Mouse (Mus musculus): ENCODE measurements around the gene Ccdc61. TPM values are rescaled to one million over a fixed set of nuclear protein-coding genes. Genes with fewer than 3 reads are reported as not detected.

Gene Ccdc61
- polyA plus RNA-seq, 1 experiment from 2014 or later, result 18.3 TPM

DNA sequence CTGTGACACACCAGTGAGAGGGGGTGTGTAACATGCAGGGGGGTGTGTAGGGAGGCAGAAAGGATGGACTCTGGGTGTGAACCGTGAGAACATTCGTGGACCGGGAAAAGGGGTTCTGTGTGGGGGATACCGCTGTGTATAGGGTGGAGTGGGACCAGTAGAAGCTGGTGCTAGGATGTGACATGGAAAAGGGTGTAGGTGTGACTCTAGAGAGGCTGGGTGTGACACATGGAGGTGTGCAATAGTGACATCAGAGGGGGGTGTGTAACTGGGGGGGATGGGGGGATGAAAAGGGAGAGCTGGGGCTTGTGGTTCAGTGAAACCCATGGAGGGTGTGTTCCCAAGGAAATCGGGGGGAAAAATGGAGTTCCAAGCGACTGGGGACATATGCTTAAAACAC, 16.7 kb upstream of the Ccdc61 start:
- peaks cover 78% of the 10 kb centered on the region for H3K27me3 ChIP-seq (replicated peaks)
- H3K4me1 ChIP-seq, result peaks cover 12% of the 10 kb centered on the region
- ATAC-seq, result no peak
- no peaks in the 10 kb centered on the region for H3K36me3 ChIP-seq
- WGBS (ENCODE audit: insufficient replicate concordance), result 42% methylated on average over 6 of the region's 6 CpGs
- H3K4me2 ChIP-seq, result peak overlapping the region; percentile 69; the same call in 1 of the 2 replicates
- H3K9ac ChIP-seq, result no peak overlapping the region
- no peaks in the 10 kb centered on the region for H3K9me3 ChIP-seq (replicated peaks)
- H3K4me3 ChIP-seq, result peak overlapping the region; percentile 46
- H3K27ac ChIP-seq, result no peak overlapping the region

DNA sequence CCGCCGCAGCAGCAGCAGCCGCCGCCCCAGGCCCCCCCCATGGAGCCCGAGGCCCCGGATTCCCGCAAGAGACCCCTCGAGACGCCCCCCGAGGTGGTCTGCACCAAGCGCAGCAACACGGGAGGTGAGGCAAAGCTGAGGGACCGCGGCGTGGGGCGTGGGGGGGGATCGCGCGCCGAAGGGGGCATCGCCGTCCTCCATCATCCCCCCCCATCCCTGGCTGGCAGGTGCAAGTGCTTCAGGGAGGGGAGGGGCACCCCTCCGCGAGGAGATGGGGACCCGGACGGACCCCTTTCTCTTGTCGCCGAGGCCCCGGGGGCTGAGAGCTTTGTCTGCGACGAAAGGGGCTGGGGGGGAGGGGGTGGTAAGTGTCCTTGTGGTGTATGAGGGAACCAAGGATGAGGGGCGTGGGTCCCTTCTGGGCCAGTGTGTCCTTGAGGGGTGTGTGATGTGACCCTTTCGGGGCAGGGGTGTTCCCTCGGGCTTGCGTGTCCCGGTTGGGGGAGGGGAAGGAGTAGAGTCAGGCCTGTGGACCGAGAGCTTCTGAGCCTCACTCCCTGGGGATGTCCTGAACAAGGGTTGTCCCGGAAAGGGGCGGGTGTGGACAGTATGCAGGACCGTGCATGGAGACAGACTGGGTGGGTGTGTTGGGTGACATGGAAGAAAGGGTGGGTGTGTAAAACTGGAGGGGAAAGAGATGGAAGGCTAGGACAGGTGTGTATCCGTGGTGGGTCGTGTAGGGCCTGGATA, 16.0 kb upstream of the Ccdc61 start:
- peak; percentile 24; the same call in 1 of the 2 replicates for ATAC-seq
- 7% methylated on average over 38 of the region's 42 CpGs for WGBS (ENCODE audit: insufficient replicate concordance)
- Histone ChIP-seq H3K4me3 (peak overlapping the region; percentile 46), H3K9ac (peak overlapping the region; percentile 55), H3K36me3 (no peaks in the 10 kb centered on the region), H3K4me2 (peak overlapping the region; percentile 69), H3K27me3 (replicated peaks) (peaks cover 85% of the 10 kb centered on the region), H3K27ac (no peak overlapping the region), H3K9me3 (replicated peaks) (no peaks in the 10 kb centered on the region), H3K4me1 (peaks cover 12% of the 10 kb centered on the region)

DNA sequence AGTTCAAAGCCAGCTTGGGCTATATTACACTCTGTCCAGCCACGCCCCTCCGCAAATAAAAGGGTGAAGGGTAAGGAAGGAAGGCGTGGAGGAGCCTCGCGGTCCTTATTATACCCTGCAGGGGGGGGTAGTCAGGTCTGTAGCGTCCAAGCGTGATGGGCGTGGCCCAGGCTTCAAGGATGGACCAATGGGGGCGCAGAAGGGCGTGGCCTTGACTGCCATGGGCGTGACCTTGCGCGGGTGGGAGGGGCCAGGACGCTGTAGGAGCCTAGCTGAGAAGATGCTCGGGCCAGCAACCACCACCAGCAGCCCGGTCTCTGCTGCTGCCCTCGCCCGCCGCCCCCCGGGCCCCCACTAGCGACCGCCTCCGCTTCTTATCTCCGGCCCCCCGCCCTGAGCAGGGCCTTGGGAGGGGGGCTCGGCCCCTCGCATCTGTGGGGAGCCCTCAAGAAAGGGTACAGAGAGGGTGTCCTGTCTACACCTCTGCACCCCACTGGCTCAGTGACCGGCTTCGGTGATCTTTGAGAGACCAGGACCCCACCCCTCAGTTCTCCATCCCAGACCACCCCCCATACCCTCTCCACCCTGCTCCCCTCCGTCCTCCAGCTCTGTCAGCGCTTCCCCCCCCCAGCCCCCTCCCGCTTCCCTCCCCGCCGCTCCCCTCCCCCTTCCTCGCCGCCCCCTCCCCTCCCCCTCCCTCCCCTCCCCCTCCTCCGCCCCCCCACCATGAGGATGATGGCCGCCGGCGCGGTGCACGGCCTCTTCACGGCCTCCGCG, 15.1 kb upstream of the Ccdc61 start, which contains the start of gene Nova2:
Gene Nova2 (plus strand): TSS at position 727 of the 777 bp plus-strand sequence.
- ATAC-seq, result peak; percentile 83
- Histone ChIP-seq H3K36me3 (no peaks in the 10 kb centered on the region), H3K4me2 (peak within 1 kb of the TSS; percentile 69)

DNA sequence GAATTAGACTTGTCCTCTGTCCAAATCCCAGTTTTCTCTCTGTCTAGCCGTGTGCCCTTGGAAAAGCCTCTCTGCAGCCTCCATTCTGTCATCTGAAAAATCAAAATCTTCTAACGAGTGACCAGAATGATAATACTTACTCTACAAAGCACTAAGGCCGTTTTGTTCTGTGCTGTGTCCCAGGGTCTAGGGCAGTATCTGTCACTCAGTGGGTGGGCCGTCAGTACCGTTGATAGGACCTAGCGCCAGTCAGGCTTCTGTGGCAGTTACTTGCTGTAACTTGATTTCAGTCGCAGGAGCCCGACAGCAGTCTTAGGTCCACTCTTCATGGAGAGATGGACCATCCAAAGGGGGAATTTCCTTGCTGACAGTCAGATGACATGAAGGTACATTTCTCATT, 14.1 kb upstream of the Ccdc61 start:
- 10% methylated on average over 8 of the region's 8 CpGs for WGBS (ENCODE audit: insufficient replicate concordance)
- Histone ChIP-seq H3K27me3 (replicated peaks) (peaks cover 92% of the 10 kb centered on the region), H3K27ac (no peak overlapping the region), H3K9me3 (replicated peaks) (no peaks in the 10 kb centered on the region), H3K4me3 (no peak overlapping the region), H3K9ac (no peak overlapping the region), H3K36me3 (no peaks in the 10 kb centered on the region), H3K4me2 (no peak overlapping the region), H3K4me1 (peaks cover 16% of the 10 kb centered on the region)
- ATAC-seq, result no peak

More for the DNA sequence above, 15.1 kb upstream of the Ccdc61 start, which contains the start of gene Nova2:
- Histone ChIP-seq H3K4me1 (peaks cover 16% of the 10 kb centered on the region), H3K9ac (peak within 1 kb of the TSS; percentile 55), H3K9me3 (replicated peaks) (no peaks in the 10 kb centered on the region), H3K4me3 (peak within 1 kb of the TSS; percentile 46), H3K27me3 (replicated peaks) (peaks cover 93% of the 10 kb centered on the region), H3K27ac (no peak within 1 kb of the TSS)
- WGBS (ENCODE audit: insufficient replicate concordance), result 4% methylated on average over 28 of the region's 45 CpGs

DNA sequence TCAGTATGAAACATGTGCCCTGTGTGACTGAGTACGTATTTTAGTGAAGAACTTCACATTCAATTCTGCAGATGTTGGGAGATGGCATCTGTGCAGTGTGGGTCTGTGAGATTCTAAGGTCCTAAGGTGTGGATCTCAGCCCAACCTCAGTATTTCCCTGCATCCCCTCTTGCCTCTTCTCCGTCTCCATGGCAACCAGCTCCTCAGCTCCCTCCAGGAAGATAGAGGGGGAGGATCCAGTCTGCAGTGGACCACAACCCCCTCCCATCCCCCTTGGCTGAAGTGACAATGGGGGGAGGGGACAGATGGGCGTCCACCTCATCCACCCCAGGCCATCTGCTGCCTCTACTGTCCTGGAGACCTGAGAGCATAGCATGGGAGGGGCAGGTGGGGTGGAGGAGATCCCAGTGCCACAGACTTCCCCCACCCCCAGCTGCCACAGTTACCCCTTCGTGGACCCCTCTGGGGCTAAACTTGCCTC, 13.5 kb upstream of the Ccdc61 start:
- Histone ChIP-seq H3K9ac (no peak overlapping the region), H3K4me1 (peaks cover 16% of the 10 kb centered on the region), H3K27me3 (replicated peaks) (peaks cover 86% of the 10 kb centered on the region), H3K9me3 (replicated peaks) (no peaks in the 10 kb centered on the region), H3K4me2 (no peak overlapping the region), H3K4me3 (no peak overlapping the region), H3K36me3 (no peaks in the 10 kb centered on the region), H3K27ac (no peak overlapping the region)
- no peak for ATAC-seq
- 34% methylated on average over 4 of the region's 4 CpGs for WGBS (ENCODE audit: insufficient replicate concordance)

DNA sequence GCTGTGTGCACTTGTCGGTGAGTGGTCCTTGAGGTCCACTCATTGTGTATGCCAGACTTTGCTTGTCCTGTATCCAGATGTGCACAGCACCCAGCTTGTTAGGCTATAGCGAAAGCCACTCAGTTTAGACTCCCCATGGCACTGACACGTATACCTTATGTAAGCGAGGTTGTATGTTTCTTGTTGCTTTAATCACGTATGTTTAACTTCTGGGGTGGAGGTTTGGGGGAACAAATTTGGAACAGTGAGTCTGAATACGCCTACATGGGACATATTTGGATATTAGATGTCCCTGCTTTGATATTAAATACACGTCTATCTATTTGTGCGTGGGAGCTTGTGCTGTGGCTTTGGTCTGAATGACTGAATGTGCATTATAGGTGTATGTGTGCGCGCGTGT, 13.1 kb upstream of the Ccdc61 start:
- peaks cover 84% of the 10 kb centered on the region for H3K27me3 ChIP-seq (replicated peaks)

DNA sequence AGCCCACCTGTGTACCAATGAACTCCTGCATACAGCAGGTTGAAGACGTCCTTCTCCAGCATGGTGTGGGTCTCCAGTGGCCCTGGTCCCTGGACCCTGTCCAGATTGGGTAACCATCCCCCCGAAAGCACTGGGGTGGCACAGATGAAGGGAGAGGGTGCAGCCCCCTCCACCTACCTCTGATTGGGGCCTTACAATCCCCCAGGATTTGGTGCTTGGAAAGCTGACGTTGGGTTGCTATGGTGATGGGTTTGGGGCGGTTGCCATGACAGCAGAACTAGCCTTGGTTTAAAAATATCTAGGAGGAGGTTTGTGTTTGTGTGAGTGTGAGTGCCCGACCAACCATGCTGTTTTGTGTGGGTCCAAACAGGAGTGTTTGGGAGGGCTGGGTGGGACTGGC, 12.6 kb upstream of the Ccdc61 start:
- 32% methylated on average over 5 of the region's 5 CpGs for WGBS (ENCODE audit: insufficient replicate concordance)

More for the DNA sequence above, 13.1 kb upstream of the Ccdc61 start:
- H3K4me2 ChIP-seq, result no peak overlapping the region
- H3K36me3 ChIP-seq, result no peaks in the 10 kb centered on the region
- H3K9me3 ChIP-seq (replicated peaks), result no peaks in the 10 kb centered on the region
- no peak for ATAC-seq
- no peak overlapping the region for H3K9ac ChIP-seq
- no peak overlapping the region for H3K4me3 ChIP-seq
- H3K4me1 ChIP-seq, result peaks cover 16% of the 10 kb centered on the region
- no peak overlapping the region for H3K27ac ChIP-seq
- 58% methylated on average over 11 of the region's 11 CpGs for WGBS (ENCODE audit: insufficient replicate concordance)

DNA sequence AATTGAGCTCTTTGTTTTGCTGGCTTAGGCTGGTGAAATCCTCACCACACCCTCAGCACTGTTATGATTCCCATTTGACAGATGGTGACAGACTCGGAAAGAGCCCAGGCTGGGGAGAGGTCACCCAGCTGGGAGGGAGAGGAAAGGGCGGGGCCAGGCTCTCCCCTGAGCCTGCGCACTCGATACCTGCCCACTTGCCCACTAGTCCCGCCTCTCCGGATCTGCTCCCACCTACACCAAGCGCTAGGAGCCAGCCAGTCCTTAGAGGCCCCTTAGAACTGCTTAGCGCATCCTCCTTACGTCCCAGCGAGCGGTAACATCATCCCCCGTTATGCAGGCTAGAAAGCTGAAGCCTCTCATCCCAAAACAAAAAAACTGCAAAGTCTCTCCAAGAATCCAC, 10.9 kb upstream of the Ccdc61 start:
- H3K36me3 ChIP-seq, result no peaks in the 10 kb centered on the region
- H3K4me1 ChIP-seq, result peaks cover 15% of the 10 kb centered on the region
- peak; percentile 57 for ATAC-seq
- H3K27ac ChIP-seq, result no peak overlapping the region
- peaks cover 68% of the 10 kb centered on the region for H3K27me3 ChIP-seq (replicated peaks)
- no peak overlapping the region for H3K9ac ChIP-seq
- H3K4me3 ChIP-seq, result no peak overlapping the region
- 2% methylated on average over 12 of the region's 12 CpGs for WGBS (ENCODE audit: insufficient replicate concordance)
- no peaks in the 10 kb centered on the region for H3K9me3 ChIP-seq (replicated peaks)
- H3K4me2 ChIP-seq, result peak overlapping the region; percentile 21; the same call in 1 of the 2 replicates

More for the DNA sequence above, 12.6 kb upstream of the Ccdc61 start:
- no peak for ATAC-seq
- Histone ChIP-seq H3K27me3 (replicated peaks) (peaks cover 84% of the 10 kb centered on the region), H3K4me2 (no peak overlapping the region), H3K9me3 (replicated peaks) (no peaks in the 10 kb centered on the region), H3K27ac (no peak overlapping the region), H3K9ac (no peak overlapping the region), H3K36me3 (no peaks in the 10 kb centered on the region), H3K4me1 (peaks cover 16% of the 10 kb centered on the region), H3K4me3 (no peak overlapping the region)

DNA sequence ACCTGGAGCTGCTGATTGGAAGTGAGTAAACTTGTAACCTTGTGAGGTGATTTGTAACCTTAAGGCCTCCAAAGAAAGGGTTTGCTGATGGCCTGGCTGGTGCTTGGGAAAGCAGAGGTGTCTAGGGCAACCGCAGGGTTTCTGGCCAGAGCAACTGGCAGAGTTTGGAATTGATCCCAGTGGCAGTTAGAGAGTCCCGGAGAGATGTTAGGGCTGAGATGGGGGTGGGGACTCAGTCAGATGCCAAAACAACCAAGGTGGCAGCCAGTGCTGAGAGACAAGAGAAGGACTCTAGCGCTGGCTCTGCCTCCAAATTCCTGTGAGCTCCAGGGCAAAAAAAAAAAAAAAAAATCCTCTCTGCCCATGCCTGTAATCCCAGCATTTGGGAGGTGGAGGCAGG, 7.7 kb upstream of the Ccdc61 start:
- WGBS (ENCODE audit: insufficient replicate concordance), result 52% methylated on average over 3 of the region's 3 CpGs
- Histone ChIP-seq H3K4me3 (no peak overlapping the region), H3K36me3 (no peaks in the 10 kb centered on the region), H3K27ac (no peak overlapping the region), H3K27me3 (replicated peaks) (peaks cover 39% of the 10 kb centered on the region), H3K4me2 (no peak overlapping the region), H3K9me3 (replicated peaks) (no peaks in the 10 kb centered on the region), H3K4me1 (peaks cover 4% of the 10 kb centered on the region; the same call in 1 of the 2 replicates), H3K9ac (no peak overlapping the region)
- ATAC-seq, result no peak

DNA sequence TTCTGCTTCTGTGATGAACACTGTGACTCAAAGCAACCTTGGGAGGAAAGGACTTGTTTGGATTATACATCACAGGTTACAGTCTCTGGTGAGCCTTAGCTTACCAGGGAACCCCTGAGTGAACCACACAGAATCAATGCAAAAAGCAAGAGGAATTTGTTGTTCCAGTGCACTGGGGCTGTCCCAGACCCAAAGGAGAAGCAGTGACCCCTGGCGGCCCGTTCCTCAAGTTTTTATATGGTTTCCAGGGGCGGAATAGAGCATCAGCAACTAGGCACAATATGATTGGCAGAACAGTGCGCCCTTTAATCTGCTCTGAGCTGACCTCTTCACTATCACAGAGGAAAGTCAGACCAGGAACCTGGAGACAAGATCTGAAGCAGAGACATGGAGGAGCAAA, 6.0 kb upstream of the Ccdc61 start:
- peaks cover 5% of the 10 kb centered on the region for H3K4me1 ChIP-seq
- H3K4me2 ChIP-seq, result no peak overlapping the region
- H3K27ac ChIP-seq, result no peak overlapping the region
- H3K27me3 ChIP-seq (replicated peaks), result peaks cover 28% of the 10 kb centered on the region
- H3K9me3 ChIP-seq (replicated peaks), result no peaks in the 10 kb centered on the region
- H3K9ac ChIP-seq, result no peak overlapping the region
- no peak for ATAC-seq
- H3K4me3 ChIP-seq, result no peak overlapping the region
- no peaks in the 10 kb centered on the region for H3K36me3 ChIP-seq
- WGBS (ENCODE audit: insufficient replicate concordance), result 52% methylated on average over 4 of the region's 4 CpGs

DNA sequence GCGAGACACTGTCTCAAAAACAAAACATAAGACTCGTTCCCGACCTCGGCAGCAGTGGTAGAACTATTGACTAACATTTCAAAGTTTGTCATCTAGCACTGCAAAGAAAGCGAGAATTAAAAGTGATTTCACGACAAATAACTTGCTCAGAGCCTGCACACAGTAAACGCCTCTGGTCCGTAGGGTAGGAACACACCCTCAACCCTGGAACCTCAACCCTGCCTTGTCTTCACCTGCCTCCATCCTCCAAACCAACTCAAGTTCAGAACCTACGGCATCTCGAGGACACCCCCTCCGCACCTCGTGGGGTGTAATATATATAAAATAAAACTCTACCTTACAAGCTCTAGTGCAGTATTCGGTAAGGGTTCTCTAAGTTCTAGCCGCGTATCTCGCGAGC, 418 bp downstream of the Ccdc61 start:
- Histone ChIP-seq H3K9ac (peak overlapping the region; percentile 79), H3K4me1 (peaks cover 32% of the 10 kb centered on the region), H3K36me3 (peaks cover 5% of the 10 kb centered on the region; the same call in 1 of the 2 replicates), H3K27me3 (replicated peaks) (0 out of 2 replicates have a peak, but pooled peaks cover 6% of the 10 kb centered on the region), H3K4me3 (peak overlapping the region; percentile 86), H3K9me3 (replicated peaks) (no peaks in the 10 kb centered on the region), H3K4me2 (peak overlapping the region; percentile 83), H3K27ac (peak overlapping the region; percentile 45; the same call in 1 of the 2 replicates)
- WGBS (ENCODE audit: insufficient replicate concordance), result 6% methylated on average over 17 of the region's 17 CpGs
- ATAC-seq, result peak; percentile 36

DNA sequence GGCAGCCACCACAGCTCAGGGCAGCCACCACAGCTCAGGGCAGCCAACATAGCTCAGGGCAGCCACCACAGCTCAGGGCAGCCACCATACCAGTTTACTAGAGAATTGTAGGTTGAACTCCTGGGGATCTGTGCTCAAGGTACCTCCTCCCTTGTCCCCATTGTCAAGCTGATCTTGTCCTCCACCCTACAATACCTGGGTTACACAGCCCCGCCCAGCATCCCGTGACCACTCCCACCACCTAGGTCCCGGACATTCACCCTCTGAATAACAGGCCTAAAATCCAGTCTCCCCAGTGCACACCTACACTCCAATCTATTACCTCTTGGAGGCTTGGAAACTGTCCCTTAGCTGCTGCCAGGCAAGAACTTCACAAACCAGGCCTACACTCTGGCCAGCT, 5.2 kb downstream of the Ccdc61 start:
- Histone ChIP-seq H3K9ac (no peak overlapping the region), H3K4me3 (no peak overlapping the region), H3K27me3 (replicated peaks) (no peaks in the 10 kb centered on the region), H3K27ac (no peak overlapping the region), H3K9me3 (replicated peaks) (no peaks in the 10 kb centered on the region), H3K4me1 (peaks cover 25% of the 10 kb centered on the region), H3K36me3 (peaks cover 43% of the 10 kb centered on the region), H3K4me2 (no peak overlapping the region)
- ATAC-seq, result no peak
- 58% methylated on average over 3 of the region's 3 CpGs for WGBS (ENCODE audit: insufficient replicate concordance)
